Mouse (Mus musculus) left cerebral cortex, adult 2 months (tissue): ENCODE results near the gene Slamf1. TPM values are rescaled to one million over a fixed set of nuclear protein-coding genes. Genes with fewer than 3 reads are reported as not detected.

Experiments used
- DNase-seq, 2 experiments: peaks; one replicate each; pipeline ENCODE4 v3.0.0; 2021 to 2022; ENCODE audit warnings: low spot score in 2 of 2, mixed read lengths in 1 of 2; ENCODE audit errors: extremely low spot score in 1 of 2
- H3K27ac ChIP-seq: fragments of 200-600 bp; 2 replicates; pipeline ENCODE4 v1.8.1; 2022
- H3K4me3 ChIP-seq: fragments of 200-600 bp; 2 replicates; pipeline ENCODE4 v1.8.1; 2022
- CTCF ChIP-seq: fragments of 200-600 bp; IDR thresholded peaks from 2 replicates; pipeline ENCODE4 v1.8.1; 2022; ENCODE audit warnings: antibody characterized with exemption, mild to moderate bottlenecking, moderate library complexity
- intact Hi-C: fragments of 180-260 bp; cut with DNase I; formaldehyde crosslinking; loops from one replicate; pipeline ENCODE4 v1.15.1; 2025
- total RNA-seq, 2 experiments: library from RNA; stranded (reverse); gene quantifications; 2 replicates each; pipeline ENCODE4 v1.2.3; 2021

Gene Slamf1
- total RNA-seq, 2 experiments from 2014 or later, result 0.52 to 0.68 TPM

- Histone ChIP-seq H3K4me3 (no peak overlapping the region), H3K27ac (no peak overlapping the region)
- TF ChIP-seq CTCF, result peak; percentile 87
- peak; percentile 23 to 25 for DNase-seq
- intact Hi-C loops, result loop anchor here (2.0 kb wide), 1 partner anchor 185 kb away; no protein-coding TSS in a partner anchor
Observed at GRCm38 (mm10) chr1:171815545-171816439, 48.9 kb downstream of the Slamf1 start.

GRCm38 (mm10) chr1:171816991-171817390, 50.1 kb downstream of the Slamf1 start:
- DNase-seq, result no peak
- no peak for TF ChIP-seq CTCF
- Histone ChIP-seq H3K4me3 (no peak overlapping the region), H3K27ac (no peak overlapping the region)
- intact Hi-C loops, result loop anchor here (2.0 kb wide), 1 partner anchor 184 kb away; no protein-coding TSS in a partner anchor

- intact Hi-C loops, result no loop called here
- Histone ChIP-seq H3K27ac (no peak overlapping the region), H3K4me3 (no peak overlapping the region)
- no peak for DNase-seq
- TF ChIP-seq CTCF, result no peak
Observed at GRCm38 (mm10) chr1:171821331-171821730, 54.4 kb downstream of the Slamf1 start.

- no peak overlapping the region for H3K4me3 ChIP-seq
- no peak; the same call in 1 of the 2 replicates for TF ChIP-seq CTCF
- intact Hi-C loops, result no loop called here
- H3K27ac ChIP-seq, result no peak overlapping the region
- no peak for DNase-seq
Observed at GRCm38 (mm10) chr1:171825462-171825861, 58.5 kb downstream of the Slamf1 start.

- Histone ChIP-seq H3K27ac (no peak overlapping the region), H3K4me3 (no peak overlapping the region)
- TF ChIP-seq CTCF, result peak; percentile 73
- intact Hi-C loops, result no loop called here
- no peak for DNase-seq
Observed at GRCm38 (mm10) chr1:171826164-171826563, 59.2 kb downstream of the Slamf1 start.

GRCm38 (mm10) chr1:171827674-171828073, 60.7 kb downstream of the Slamf1 start:
- no peak for DNase-seq
- Histone ChIP-seq H3K27ac (no peak overlapping the region), H3K4me3 (no peak overlapping the region)
- no peak for TF ChIP-seq CTCF
- intact Hi-C loops, result no loop called here

GRCm38 (mm10) chr1:171839488-171839887, 72.6 kb downstream of the Slamf1 start, which contains the start of gene Cd84:
Cd84 (plus strand) TSS chr1:171839697.
- intact Hi-C loops, result no loop called here
- no peak within 1 kb of the TSS for H3K27ac ChIP-seq
- H3K4me3 ChIP-seq, result no peak within 1 kb of the TSS
- no peak for TF ChIP-seq CTCF
- DNase-seq, result no peak

GRCm38 (mm10) chr1:171840450-171841023, 73.6 kb downstream of the Slamf1 start:
- TF ChIP-seq CTCF, result no peak
- Histone ChIP-seq H3K27ac (no peak overlapping the region), H3K4me3 (no peak overlapping the region)
- DNase-seq, result no peak
- intact Hi-C loops, result no loop called here

GRCm38 (mm10) chr1:171845035-171845754, 78.3 kb downstream of the Slamf1 start:
- no peak for TF ChIP-seq CTCF
- intact Hi-C loops, result no loop called here
- H3K27ac ChIP-seq, result no peak overlapping the region
- no peak overlapping the region for H3K4me3 ChIP-seq
- DNase-seq, result no peak

- intact Hi-C loops, result no loop called here
- H3K4me3 ChIP-seq, result no peak overlapping the region
- H3K27ac ChIP-seq, result no peak overlapping the region
- DNase-seq, result no peak
- TF ChIP-seq CTCF, result no peak
Observed at GRCm38 (mm10) chr1:171848201-171848600, 81.3 kb downstream of the Slamf1 start.

- Histone ChIP-seq H3K27ac (no peak overlapping the region), H3K4me3 (no peak overlapping the region)
- intact Hi-C loops, result no loop called here
- TF ChIP-seq CTCF, result no peak
- no peak for DNase-seq
Observed at GRCm38 (mm10) chr1:171848757-171849156, 81.8 kb downstream of the Slamf1 start.

GRCm38 (mm10) chr1:171849454-171849853, 82.5 kb downstream of the Slamf1 start:
- DNase-seq, result no peak

More at GRCm38 (mm10) chr1:171849454-171849853, 82.5 kb downstream of the Slamf1 start:
- no peak for TF ChIP-seq CTCF
- intact Hi-C loops, result no loop called here
- Histone ChIP-seq H3K4me3 (no peak overlapping the region), H3K27ac (no peak overlapping the region)

Other genes with a start within 250 kb of the Slamf1 start
- not detected for gene Itln1, start 231.8 kb upstream of the Slamf1 start, total RNA-seq
- not detected for gene Cd244a, start 207.9 kb upstream of the Slamf1 start, total RNA-seq
- not detected for gene Ly9, start 159.7 kb upstream of the Slamf1 start, total RNA-seq
- gene Slamf7, start 114.1 kb upstream of the Slamf1 start, total RNA-seq, result under 1 TPM in 1 of 2 experiments, not detected in 1; 0.40 TPM
- gene Cd48, start 85.1 kb upstream of the Slamf1 start, total RNA-seq, result under 1 TPM; 0.38 to 0.40 TPM
- gene Cd84, start 72.6 kb downstream of the Slamf1 start, total RNA-seq, result 1 to 10 TPM; 1.9 to 2.1 TPM
- gene Gm10521, start 128.5 kb downstream of the Slamf1 start, total RNA-seq, result under 1 TPM; 0.14 to 0.18 TPM
- gene Slamf6, start 150.4 kb downstream of the Slamf1 start, total RNA-seq, result under 1 TPM; 0.12 to 0.41 TPM